Mouse (Mus musculus): Measurements from ENCODE around the gene Dscaml1. TPM values are rescaled to one million over a fixed set of nuclear protein-coding genes. Genes with fewer than 3 reads are reported as not detected.
A peak's percentile ranks its signal among the peaks of the same experiment; 100 is the strongest.

Gene Dscaml1
- polyA plus RNA-seq, 1 experiment from 2014 or later = 16.4 TPM

DNA sequence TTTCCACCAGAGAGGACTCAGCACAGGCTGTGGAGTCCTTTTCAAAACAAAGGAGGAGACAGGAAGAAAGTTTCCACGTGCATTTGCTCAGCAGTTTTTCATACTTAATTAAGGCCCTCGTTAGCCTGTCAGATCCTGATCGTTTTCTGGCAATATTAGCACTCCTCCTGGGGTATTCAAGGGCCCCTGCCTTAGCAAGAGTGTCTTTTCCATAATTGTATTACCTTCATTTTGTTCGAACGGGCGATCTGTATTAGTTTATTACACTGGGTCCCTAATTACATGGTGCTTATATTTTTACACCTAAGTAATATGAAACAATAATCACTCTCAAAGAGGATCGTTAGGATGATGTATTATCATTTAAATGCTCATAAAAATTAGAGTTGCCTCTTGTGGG is 293.6 kb downstream of the Dscaml1 start:
- no peak overlapping the region for H3K4me2 ChIP-seq
- H3K27ac ChIP-seq (replicated peaks) = no peak overlapping the region
- H3K4me1 ChIP-seq = 0 out of 2 replicates have a peak, but pooled peaks cover 7% of the 10 kb centered on the region
- 30% methylated on average over 7 of the region's 7 CpGs for WGBS
- peak; percentile 61 for ATAC-seq (ENCODE audit: low FRiP score)
- no peak overlapping the region for H3K9ac ChIP-seq (replicated peaks)
- no peaks in the 10 kb centered on the region for H3K27me3 ChIP-seq (replicated peaks)
- H3K36me3 ChIP-seq = peaks cover 15% of the 10 kb centered on the region; the same call in 1 of the 2 replicates
- no peaks in the 10 kb centered on the region for H3K9me3 ChIP-seq (replicated peaks)
- no peak overlapping the region for H3K4me3 ChIP-seq (replicated peaks)

DNA sequence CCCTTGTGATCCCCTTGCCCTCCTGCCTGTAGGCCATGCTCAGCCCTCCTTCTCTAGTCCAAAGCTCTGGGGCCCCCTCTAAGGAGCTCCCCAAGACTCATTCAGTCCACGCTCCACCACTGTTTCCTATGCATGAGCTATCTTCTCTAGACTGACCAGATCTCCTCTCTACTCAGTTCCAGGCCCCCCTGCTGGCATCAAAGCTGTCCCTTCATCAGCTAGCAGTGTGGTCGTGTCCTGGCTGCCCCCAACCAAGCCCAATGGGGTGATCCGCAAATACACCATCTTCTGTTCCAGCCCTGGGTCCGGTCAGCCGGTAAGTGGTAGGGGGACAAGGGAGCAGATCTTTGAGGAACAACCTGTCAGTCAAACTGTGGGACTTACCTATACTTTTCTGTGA is 305.4 kb downstream of the Dscaml1 start:
- WGBS = 81% methylated on average over 5 of the region's 5 CpGs
- Histone ChIP-seq H3K36me3 (no peaks in the 10 kb centered on the region; the same call in 1 of the 2 replicates), H3K9ac (replicated peaks) (no peak overlapping the region), H3K27ac (replicated peaks) (no peak overlapping the region), H3K9me3 (replicated peaks) (no peaks in the 10 kb centered on the region), H3K27me3 (replicated peaks) (no peaks in the 10 kb centered on the region), H3K4me3 (replicated peaks) (no peak overlapping the region), H3K4me1 (peaks cover 7% of the 10 kb centered on the region; the same call in 1 of the 2 replicates), H3K4me2 (no peak overlapping the region)
- ATAC-seq (ENCODE audit: low FRiP score) = no peak

GRCm38 (mm10) chr9:45733246-45733645 is 306.8 kb downstream of the Dscaml1 start:
- Histone ChIP-seq H3K27me3 (replicated peaks) (no peaks in the 10 kb centered on the region), H3K9me3 (replicated peaks) (no peaks in the 10 kb centered on the region), H3K9ac (replicated peaks) (no peak overlapping the region), H3K4me3 (replicated peaks) (no peak overlapping the region), H3K4me2 (no peak overlapping the region), H3K36me3 (no peaks in the 10 kb centered on the region; the same call in 1 of the 2 replicates), H3K4me1 (peaks cover 7% of the 10 kb centered on the region; the same call in 1 of the 2 replicates), H3K27ac (replicated peaks) (no peak overlapping the region)
- ATAC-seq (ENCODE audit: low FRiP score) = no peak
- WGBS = 51% methylated on average over 6 of the region's 6 CpGs

DNA sequence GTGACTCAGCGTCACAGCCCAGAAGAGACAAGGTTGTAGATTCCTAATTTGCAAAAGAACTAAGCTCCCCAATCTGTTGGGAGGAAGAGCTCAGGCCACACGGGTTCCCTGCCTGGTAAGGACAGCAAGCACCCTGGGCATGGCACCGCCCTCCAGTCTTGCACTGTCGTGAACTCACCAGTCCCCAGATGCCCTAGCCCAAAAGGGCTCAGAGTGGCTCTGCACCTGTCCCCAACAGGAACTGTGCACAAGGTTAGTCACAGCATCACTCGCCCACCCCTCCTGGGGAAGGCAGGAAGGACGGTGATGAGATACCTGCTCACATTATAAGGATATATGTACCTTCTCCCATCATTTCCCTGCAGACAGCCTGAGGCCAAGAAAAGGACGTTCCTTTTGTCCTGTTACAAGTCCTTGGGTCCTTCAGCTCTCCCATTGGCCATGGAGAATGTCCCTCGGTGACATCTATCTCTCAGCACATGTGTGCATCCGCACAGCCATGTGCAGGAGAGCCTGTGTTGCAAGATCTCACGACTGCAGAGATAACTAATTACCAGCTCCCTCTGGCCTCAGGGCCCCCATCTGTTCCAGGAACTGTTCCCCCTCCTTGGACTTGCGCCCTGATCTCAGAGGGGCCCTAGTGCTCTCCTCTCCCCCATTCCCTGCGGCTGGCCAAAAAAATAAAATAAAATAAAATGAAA is 312.7 kb downstream of the Dscaml1 start:
- Histone ChIP-seq H3K4me3 (replicated peaks) (no peak overlapping the region), H3K4me2 (no peak overlapping the region), H3K9me3 (replicated peaks) (no peaks in the 10 kb centered on the region), H3K4me1 (peaks cover 19% of the 10 kb centered on the region), H3K27me3 (replicated peaks) (0 out of 2 replicates have a peak, but pooled peaks cover 6% of the 10 kb centered on the region), H3K36me3 (no peaks in the 10 kb centered on the region; the same call in 1 of the 2 replicates), H3K27ac (replicated peaks) (peak overlapping the region; percentile 60; the same call in 1 of the 2 replicates), H3K9ac (replicated peaks) (0 out of 2 replicates have a peak overlapping the region, but pooled peaks have one; percentile 17)
- ATAC-seq (ENCODE audit: low FRiP score) = peak; percentile 56; the same call in 1 of the 2 replicates
- 57% methylated on average over 12 of the region's 12 CpGs for WGBS

DNA sequence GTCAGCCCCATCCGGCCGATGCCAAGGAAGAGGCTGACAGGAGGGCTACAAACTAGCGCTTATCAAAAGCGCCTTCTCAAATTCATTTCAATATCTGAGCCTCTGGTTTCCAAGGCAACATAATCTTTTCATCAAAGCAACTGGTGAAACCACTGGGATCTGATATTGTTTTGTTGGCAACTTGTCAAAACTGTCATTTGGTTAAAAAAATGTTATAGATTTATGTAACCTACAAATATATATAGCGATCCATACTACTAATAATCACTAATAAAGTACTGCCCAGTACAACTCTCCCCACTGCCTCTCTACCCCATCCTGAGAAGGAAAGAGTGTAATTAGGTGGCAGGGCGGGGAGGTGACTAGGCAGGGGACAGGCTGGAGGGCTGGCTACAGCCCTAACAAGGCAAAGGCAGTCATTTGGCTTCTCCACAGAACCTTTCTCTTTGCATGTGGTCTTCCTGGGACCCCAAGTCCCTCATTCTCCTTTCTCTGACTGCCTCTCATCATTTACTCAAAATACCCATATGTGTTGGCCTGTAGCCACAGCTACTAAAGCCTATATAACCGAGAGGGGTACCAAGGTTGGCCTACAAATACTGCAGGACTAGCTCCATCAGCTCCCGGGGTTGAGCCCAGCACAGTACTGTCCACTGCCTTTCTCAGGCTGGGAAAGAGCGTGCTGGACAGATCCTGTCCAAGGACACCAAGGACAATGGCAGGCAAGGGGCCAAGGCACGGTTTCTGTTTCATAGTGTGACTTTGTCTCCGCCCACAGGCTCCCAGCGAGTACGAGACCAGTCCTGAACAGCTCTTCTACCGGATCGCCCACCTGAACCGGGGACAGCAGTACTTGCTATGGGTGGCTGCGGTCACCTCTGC is 313.5 kb downstream of the Dscaml1 start:
- Histone ChIP-seq H3K9me3 (replicated peaks) (no peaks in the 10 kb centered on the region), H3K4me1 (peaks cover 19% of the 10 kb centered on the region), H3K27ac (replicated peaks) (peak overlapping the region; percentile 60; the same call in 1 of the 2 replicates), H3K27me3 (replicated peaks) (0 out of 2 replicates have a peak, but pooled peaks cover 6% of the 10 kb centered on the region), H3K4me2 (no peak overlapping the region), H3K4me3 (replicated peaks) (no peak overlapping the region), H3K36me3 (no peaks in the 10 kb centered on the region; the same call in 1 of the 2 replicates), H3K9ac (replicated peaks) (no peak overlapping the region)
- ATAC-seq (ENCODE audit: low FRiP score) = peak; percentile 40; the same call in 1 of the 2 replicates
- 59% methylated on average over 17 of the region's 17 CpGs for WGBS

GRCm38 (mm10) chr9:45740584-45740980 is 314.2 kb downstream of the Dscaml1 start:
- peak; percentile 68; the same call in 1 of the 2 replicates for ATAC-seq (ENCODE audit: low FRiP score)
- WGBS = 70% methylated on average over 2 of the region's 2 CpGs
- 0 out of 2 replicates have a peak overlapping the region, but pooled peaks have one; percentile 49 for H3K27ac ChIP-seq (replicated peaks)
- no peaks in the 10 kb centered on the region; the same call in 1 of the 2 replicates for H3K36me3 ChIP-seq
- H3K4me1 ChIP-seq = peaks cover 23% of the 10 kb centered on the region
- 0 out of 2 replicates have a peak, but pooled peaks cover 6% of the 10 kb centered on the region for H3K27me3 ChIP-seq (replicated peaks)
- H3K9ac ChIP-seq (replicated peaks) = no peak overlapping the region
- H3K4me3 ChIP-seq (replicated peaks) = no peak overlapping the region
- H3K4me2 ChIP-seq = no peak overlapping the region
- H3K9me3 ChIP-seq (replicated peaks) = no peaks in the 10 kb centered on the region

GRCm38 (mm10) chr9:45745451-45745850 is 319.0 kb downstream of the Dscaml1 start:
- Histone ChIP-seq H3K9me3 (replicated peaks) (no peaks in the 10 kb centered on the region), H3K9ac (replicated peaks) (no peak overlapping the region), H3K27ac (replicated peaks) (0 out of 2 replicates have a peak overlapping the region, but pooled peaks have one; percentile 5), H3K4me2 (no peak overlapping the region), H3K27me3 (replicated peaks) (0 out of 2 replicates have a peak, but pooled peaks cover 6% of the 10 kb centered on the region), H3K36me3 (peaks cover 5% of the 10 kb centered on the region; the same call in 1 of the 2 replicates), H3K4me1 (peaks cover 5% of the 10 kb centered on the region; the same call in 1 of the 2 replicates), H3K4me3 (replicated peaks) (no peak overlapping the region)
- 47% methylated on average over 7 of the region's 7 CpGs for WGBS
- ATAC-seq (ENCODE audit: low FRiP score) = no peak

DNA sequence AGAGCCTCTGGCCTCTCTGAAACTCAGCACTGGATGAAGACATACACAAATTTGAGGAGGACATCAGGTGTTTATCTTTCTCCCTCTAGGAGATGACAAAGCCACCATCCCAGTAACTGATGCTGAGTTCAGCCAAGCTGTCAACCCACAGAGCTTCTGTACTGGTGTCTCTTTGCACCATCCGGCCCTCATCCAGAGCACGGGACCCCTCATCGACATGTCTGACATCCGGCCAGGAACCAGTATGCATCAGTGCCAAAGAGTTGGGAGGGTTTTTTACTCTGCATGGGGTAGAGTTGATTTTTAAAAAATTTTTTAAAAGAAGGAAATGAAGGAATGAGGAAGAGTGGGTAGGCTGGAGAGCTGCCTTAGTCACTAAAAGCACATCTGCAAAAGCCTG is 323.5 kb downstream of the Dscaml1 start:
- WGBS = 96% methylated on average over 4 of the region's 4 CpGs
- no peak overlapping the region for H3K4me2 ChIP-seq
- H3K27me3 ChIP-seq (replicated peaks) = no peaks in the 10 kb centered on the region
- H3K9ac ChIP-seq (replicated peaks) = no peak overlapping the region
- H3K4me1 ChIP-seq = peaks cover 4% of the 10 kb centered on the region; the same call in 1 of the 2 replicates
- no peak for ATAC-seq (ENCODE audit: low FRiP score)
- no peak overlapping the region for H3K4me3 ChIP-seq (replicated peaks)
- no peaks in the 10 kb centered on the region for H3K9me3 ChIP-seq (replicated peaks)
- H3K27ac ChIP-seq (replicated peaks) = no peak overlapping the region
- H3K36me3 ChIP-seq = peaks cover 11% of the 10 kb centered on the region

DNA sequence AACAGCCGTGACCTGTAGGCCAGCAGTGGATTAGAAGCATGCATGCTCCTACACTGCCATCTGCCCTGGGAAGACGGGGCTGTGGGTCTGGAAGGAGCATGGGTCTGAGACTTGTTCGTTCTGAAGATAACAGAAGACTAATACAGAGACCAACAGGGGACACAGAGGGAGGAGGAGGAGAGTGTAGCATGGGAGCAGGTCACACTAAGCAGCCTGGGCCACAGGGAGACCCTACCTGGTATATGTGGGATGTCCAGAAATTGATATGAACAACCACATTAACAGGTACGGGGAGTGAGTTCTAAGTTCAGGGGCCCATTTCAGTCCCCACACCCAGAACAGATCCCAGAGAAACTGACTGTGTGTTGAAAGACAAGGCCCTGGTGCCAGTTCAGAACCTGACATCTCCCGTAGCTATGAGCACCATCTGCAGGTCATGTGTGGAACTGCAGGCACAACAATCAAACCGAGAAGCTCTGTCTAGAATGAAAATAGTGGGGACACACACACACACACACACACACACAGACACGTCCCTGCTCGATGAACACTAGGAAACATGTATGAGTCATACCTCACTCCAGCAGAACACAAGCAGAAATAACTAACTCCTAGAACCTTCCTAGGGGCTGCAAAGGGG is 328.1 kb downstream of the Dscaml1 start:
- Histone ChIP-seq H3K27ac (replicated peaks) (no peak overlapping the region), H3K4me2 (no peak overlapping the region), H3K36me3 (peaks cover 10% of the 10 kb centered on the region), H3K9ac (replicated peaks) (no peak overlapping the region), H3K4me1 (no peaks in the 10 kb centered on the region), H3K9me3 (replicated peaks) (no peaks in the 10 kb centered on the region), H3K27me3 (replicated peaks) (no peaks in the 10 kb centered on the region), H3K4me3 (replicated peaks) (no peak overlapping the region)
- peak; percentile 53; the same call in 1 of the 2 replicates for ATAC-seq (ENCODE audit: low FRiP score)
- 44% methylated on average over 8 of the region's 8 CpGs for WGBS

DNA sequence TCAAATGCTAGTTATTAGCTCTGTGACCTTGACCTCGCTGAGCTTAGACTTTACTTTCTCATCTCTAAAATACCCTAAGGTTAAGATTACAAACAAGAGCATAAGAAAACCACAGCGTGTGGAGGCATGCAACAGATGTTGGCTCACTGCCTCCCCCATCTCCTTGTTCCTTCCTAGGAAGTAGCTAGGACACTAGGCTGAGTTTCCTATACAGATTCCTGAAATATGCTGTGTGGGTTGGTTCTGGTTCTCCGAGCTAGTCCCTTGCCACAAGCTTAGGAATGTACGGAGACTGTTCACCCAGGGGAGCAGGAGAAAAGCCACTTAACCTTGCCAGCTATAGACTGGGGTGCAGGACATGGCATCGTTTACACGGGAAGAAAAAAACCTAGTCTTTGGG is 339.8 kb downstream of the Dscaml1 start:
- WGBS = 87% methylated on average over 6 of the region's 6 CpGs
- Histone ChIP-seq H3K36me3 (peaks cover 26% of the 10 kb centered on the region), H3K9ac (replicated peaks) (no peak overlapping the region), H3K27me3 (replicated peaks) (no peaks in the 10 kb centered on the region), H3K4me1 (no peaks in the 10 kb centered on the region), H3K27ac (replicated peaks) (no peak overlapping the region), H3K4me2 (no peak overlapping the region), H3K4me3 (replicated peaks) (no peak overlapping the region), H3K9me3 (replicated peaks) (no peaks in the 10 kb centered on the region)
- ATAC-seq (ENCODE audit: low FRiP score) = no peak

GRCm38 (mm10) chr9:45767155-45767554 is 340.7 kb downstream of the Dscaml1 start:
- Histone ChIP-seq H3K27me3 (replicated peaks) (no peaks in the 10 kb centered on the region), H3K4me1 (no peaks in the 10 kb centered on the region), H3K9me3 (replicated peaks) (no peaks in the 10 kb centered on the region), H3K36me3 (peaks cover 36% of the 10 kb centered on the region), H3K4me2 (no peak overlapping the region), H3K4me3 (replicated peaks) (no peak overlapping the region), H3K9ac (replicated peaks) (no peak overlapping the region), H3K27ac (replicated peaks) (no peak overlapping the region)
- no peak for ATAC-seq (ENCODE audit: low FRiP score)
- 87% methylated on average over 8 of the region's 8 CpGs for WGBS
